Mouse (Mus musculus) natural killer cell, adult 2 months (primary cell): Measurements from ENCODE around the gene Npr2.

Source experiments
- DNase-seq, 2 experiments: peaks; one replicate each; pipeline ENCODE4 v3.0.0; 2022; ENCODE audit warnings: low spot score in 2 of 2

The Npr2 gene

DNA sequence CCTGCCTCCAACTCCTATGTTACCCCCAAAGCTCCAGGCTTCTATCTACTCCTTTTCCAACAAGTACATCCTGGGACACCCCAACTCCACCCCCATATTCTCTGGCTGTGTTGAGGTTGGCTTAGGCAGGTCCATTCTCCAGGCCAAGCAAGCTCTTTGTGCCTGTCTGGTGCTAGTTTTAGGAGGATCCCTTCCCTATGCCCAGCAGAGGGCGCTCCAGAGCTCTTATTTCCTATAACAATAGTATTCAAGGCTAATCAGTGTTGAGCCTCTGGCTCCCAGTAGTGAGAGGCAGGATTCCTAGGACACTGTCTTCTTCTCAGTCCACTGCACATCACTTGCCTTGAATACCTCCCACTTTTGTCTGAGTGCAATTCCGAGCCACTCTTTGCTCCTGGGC lies 40.3 kb downstream of the Npr2 start:
- DNase-seq = peak; percentile 75 to 82

DNA sequence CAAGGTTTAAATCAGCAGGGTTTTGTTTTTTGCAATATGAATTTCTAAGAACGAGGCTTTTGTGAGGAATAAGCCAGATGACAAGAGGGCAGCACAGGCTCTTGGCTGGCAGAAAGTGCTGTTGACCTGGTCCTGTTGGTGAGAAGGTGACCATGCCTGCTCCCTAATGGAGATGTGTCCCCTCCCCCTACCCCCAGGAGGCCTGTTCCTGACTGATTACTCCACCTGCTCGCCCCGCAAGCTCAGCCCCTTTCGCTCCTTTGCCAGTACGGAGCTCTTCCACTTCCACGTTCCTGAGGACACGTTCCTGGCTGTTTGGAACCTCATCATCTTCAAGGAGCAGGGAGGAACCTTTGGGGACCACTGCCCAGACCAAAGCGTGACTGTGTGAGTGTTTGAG lies 42.0 kb downstream of the Npr2 start:
- no peak for DNase-seq

DNA sequence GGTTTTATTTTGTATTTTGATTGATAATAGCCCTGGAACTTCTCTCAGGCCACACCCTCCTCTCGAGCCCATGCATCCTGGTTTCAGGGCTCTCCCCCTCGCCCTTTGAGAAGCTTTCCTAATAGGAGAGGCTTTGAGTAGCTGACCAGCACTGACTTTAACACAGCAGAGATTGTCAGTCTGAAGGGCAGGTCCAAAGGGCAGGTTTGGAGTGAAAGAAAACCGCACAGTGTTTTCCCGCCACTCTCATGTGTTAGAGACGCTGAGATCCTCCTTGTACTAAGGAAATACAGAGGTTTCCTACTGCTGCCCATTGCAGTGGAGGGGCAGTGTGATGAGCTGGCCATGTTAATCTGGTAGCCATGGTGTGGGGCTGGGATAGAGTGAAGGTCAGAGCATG lies 43.2 kb downstream of the Npr2 start:
- no peak for DNase-seq

DNA sequence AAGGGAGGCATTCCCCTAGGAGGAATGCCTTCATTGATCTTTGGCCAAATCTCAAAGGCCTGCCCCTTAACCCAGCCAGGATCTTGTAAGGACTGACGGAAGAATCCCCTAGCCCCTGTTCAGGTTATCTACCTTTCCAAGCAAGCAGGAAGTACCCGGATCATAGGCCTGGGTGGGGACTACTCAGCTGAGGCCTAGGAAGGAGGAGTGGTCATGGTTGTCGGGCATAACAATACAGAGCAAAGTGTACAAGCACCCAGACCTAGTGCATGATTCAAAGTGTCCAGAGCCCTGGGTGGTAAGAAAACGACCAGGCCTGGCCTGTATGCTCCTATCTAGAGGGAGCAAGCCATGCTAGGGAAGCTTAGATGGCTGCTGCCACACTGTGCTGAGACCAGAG lies 43.9 kb downstream of the Npr2 start:
- DNase-seq = no peak

DNA sequence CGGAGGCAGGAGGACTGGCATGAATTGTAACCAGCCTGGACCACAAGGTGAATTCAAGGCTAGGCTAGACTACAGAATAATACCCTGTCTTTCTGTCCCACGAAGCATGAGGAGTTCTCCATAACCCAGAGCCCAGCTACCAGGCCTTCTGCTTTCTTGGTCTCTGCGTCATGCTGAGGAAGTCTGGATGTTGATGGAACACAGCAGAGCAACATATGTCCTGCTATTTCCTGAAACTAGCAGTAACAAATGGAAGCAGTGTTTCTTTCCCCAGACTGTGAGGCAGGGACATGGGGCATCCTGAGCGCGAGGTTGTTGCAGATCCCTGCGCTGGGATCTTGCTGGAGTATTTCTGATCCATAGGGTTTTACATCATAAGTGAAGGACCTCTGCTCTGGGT lies 46.8 kb downstream of the Npr2 start:
- no peak for DNase-seq

DNA sequence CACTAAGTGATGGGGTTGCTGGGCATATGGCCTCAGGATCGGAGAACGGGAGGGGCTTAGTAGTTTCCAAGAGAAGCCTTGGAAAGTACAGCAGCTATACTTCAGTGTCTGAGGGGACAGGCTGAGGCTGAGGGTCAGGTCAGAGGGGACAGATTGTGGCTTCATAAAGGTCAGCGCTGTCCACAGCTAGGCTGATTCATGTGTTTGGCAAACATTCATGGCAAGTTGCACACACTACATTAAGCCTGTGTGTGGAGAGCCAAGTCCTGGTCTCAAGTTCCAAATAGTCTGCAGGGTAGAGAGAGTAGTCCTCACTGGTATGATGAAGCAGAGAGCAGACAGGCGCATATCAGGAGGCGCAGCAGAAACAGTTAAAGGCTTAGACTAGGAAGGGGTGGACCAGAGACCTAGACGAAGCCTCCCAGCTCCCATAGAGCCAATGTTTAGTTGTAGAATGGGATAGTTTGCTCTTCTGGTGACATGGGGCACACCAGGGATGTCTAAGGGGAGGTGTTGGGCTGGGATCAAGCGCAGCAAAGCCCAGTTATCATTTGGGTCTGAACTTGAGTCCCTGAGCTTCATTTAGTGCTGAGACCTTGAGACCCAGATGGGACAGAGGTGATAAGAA lies 47.8 kb downstream of the Npr2 start:
- no peak for DNase-seq

DNA sequence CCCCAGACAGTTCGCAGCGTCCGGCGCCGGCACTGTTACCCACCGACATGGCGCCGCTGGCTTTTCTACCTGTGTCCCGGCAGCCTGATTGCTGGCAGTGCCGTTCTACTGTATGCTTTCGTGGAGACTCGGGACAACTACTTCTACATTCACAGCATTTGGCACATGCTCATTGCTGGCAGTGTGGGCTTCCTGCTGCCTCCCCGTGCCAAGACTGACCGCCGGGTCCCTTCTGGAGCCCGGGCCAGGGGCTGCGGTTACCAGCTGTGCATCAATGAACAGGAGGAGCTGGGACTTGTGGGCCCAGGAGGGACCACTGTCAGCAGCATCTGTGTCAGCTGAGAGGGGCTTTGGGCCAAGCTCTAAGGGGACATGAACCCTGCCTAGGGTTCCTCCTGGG lies 58.3 kb downstream of the Npr2 start:
- DNase-seq = no peak

DNA sequence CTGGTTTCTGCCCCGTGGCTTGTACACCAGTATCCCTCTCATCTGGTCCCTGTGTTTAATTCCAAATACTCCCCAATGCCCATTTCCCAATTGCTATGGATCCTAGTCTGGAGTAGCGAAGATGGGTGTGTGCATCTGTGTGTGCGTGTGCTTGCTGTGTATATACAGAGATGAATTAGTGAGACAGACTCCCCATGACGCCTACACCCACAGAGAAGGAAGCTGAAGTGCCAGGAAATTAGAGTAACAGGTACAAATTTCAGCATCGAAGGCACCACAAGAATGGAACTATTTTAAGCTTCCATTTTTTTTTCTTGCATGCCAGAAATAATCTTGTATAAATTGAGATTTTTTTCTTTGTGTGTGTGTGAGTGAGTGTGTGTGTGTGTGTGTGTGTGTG lies 59.3 kb downstream of the Npr2 start:
- DNase-seq = no peak

DNA sequence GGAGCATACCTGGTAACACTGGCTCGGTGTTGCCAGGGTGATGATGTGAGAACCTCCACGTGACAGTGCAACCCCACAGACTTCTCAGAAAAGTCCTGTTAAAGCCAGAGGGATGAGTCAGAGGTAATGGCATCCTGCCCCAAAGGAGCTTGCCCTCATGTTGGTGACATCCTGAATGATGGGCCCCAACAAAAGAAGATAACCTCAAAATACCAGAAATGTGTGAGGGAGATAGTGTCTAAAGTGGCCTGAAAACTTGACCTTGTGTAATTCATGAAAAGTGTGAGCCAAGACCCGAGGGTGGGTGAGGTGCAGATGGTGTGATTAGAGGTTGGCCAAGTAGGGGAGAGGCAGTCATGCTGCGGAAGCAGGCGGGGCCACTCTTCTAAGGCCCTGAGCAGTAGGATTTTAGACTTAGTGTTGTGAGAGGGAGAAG lies 62.1 kb downstream of the Npr2 start:
- peak; percentile 58 to 76 for DNase-seq

DNA sequence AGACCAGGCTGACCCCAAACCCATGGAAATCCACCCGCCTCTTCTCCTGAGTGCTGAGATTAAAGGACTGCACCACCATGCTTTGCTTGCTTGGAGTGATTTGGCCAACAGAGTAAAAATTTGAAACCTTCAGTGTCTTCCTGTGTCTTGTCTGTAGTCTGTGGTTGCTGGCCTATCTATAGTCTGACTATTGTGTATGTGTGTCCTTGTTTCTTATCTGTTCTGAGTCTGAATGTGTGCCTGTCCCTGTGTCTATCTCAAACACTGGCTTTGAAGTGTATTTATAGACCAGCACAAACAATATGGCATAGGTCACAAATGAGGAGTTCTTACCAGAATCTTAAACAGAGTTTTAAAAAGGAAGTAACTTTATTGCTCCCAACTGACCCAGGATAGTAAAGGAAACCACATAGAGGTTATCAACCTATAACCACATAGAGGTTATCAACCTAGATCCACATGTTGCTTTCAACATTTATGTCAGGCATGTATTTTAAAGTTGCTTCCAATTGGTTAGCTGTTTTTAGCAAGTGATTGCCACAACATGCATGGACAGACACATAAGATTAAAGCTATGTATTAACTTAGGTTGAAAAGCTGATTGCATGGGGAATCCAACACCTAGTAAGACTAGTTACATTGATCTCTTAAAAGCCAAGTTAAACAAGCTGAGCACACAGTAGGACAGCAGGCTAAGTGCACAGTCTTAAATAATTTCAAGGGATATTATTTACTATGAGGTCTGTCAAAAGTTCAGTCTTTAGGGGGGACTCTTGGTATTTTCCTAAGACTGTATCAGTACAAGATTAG lies 62.9 kb downstream of the Npr2 start:
- DNase-seq = no peak

DNA sequence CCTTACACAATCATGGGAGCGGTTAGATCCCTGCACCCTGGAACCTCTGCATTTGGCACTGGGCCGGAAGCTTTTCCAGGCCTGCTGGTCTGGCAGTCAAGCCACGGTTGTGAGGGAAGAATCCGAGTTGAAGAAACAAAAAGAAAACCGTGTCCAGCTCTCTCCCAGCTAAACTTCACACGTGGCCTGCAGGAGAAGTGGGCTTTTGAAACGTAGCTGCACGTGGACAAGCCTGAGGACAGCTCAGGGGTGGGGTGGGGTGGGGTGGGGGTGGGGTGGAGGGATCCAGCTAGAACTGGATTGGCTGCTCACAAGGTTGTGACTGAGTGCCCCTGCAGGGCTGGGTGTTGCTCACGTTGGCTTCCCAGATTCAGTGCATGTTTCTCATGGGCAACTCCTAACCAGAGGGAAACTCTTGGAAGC lies 63.5 kb downstream of the Npr2 start:
- DNase-seq = no peak

DNA sequence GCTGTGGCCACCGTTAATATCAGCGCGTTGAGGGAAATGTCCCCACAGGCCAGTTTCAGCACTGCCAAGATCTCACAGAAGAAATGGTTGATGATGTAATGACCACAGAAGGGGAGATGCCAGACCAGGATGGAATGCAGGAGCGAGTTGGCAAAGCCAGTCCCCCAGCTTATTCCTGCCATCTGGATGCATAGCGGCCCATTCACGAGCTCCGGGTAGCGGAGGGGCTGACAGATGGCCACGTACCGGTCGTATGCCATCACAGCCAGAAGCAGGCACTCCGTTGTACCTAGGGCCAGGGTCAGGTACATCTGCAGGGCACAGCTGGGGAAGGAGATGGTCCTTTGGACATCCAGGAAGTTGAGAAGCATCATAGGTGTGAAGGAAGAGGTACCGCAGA lies 64.8 kb downstream of the Npr2 start:
- no peak for DNase-seq

DNA sequence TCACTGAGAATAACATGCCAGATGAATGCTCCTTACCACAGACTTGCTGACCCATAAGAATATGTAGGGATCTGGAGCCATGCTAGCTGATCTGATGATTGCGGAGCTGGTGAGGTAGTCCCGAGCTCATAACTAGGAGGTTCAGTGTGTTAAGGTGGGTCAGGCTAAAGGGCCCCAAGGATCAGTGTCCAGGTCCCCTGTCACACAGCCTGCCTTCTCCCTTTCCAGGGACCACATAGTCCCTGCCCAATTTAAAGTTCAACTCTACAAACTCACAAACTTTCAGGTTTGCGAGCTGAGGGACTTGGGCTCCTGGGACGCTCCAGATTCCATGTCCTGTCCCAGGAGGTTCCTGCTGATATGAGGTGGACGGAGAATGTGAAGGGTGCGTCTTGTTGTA lies 69.0 kb downstream of the Npr2 start, which contains the start of gene Olfr70:
Olfr70 (minus strand) TSS at position 101 of the 400 bp plus-strand sequence.
- DNase-seq = no peak
